Mouse (Mus musculus): ENCODE measurements around the gene Phb2. TPM values are rescaled to one million over a fixed set of nuclear protein-coding genes. Genes with fewer than 3 reads are reported as not detected.

Phb2 gene
- polyA plus RNA-seq, 1 experiment = 47.6 TPM

DNA sequence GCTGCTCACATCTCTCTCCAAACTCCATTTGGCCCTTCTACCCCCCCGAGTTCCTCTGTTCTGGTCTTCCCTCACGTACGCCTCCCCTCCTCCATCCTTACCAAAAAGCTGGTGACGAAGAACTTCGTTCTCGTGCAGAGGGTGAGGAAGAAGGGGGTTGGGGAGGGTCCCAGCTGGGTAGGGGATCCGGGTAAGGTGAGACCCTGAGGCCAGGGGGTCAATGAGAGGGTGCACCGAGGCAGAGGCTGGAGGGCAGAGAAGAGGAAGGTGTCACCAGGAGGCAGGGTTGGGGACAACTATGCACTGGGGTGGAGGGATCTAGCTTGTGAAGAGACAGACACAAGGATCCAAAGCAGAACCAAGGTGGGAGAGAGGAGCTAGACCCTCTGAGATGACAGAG, 31.5 kb downstream of the Phb2 start:
- Histone ChIP-seq H3K27ac (ENCODE audit: control insufficient read depth, insufficient read depth, low read depth, low read length) (no peak overlapping the region), H3K4me1 (ENCODE audit: control insufficient read depth, insufficient read depth, low read length) (peaks cover 26% of the 10 kb centered on the region), H3K36me3 (ENCODE audit: control insufficient read depth, insufficient read depth, low read length) (no peaks in the 10 kb centered on the region), H3K27me3 (ENCODE audit: control insufficient read depth, insufficient read depth, low read length) (no peaks in the 10 kb centered on the region), H3K4me3 (ENCODE audit: control insufficient read depth, low read depth, low read length) (no peak overlapping the region)
- no peak for TF ChIP-seq CTCF (IDR thresholded peaks at IDR 0.05; ENCODE audit: control insufficient read depth, insufficient read depth, insufficient replicate concordance, low read depth, low read length)
- no peak for TF ChIP-seq POLR2A (IDR thresholded peaks at IDR 0.05; ENCODE audit: control insufficient read depth, low read depth, low read length)

DNA sequence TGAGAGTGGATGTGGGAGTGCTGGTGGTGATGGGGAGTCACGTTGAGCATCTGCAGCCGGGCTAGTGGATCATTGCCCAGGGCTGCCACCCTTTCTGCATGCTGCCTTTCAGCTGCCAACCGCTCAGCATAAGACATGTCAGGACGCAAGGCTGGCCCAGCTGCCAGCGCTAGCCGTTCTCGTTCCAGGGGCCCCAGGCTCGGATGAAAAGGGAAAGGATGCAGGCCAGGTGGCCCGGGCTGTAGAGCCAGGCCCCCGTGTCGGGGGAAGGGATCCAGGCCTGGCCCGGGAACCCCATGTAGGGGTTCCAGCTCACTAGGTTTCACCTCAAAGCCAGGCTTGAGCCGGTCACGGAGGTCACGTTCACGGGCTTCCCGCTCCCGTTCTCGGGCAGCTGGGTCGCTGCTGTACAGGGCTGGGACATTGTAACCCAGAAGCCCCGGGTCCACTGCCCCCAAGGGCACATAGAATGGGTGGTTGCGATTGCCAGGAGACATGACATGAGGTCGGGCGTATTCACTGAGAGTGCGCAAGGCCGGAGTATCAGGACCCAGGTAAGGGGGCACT, 32.7 kb downstream of the Phb2 start:
- H3K4me3 ChIP-seq (ENCODE audit: control insufficient read depth, low read depth, low read length) = peak overlapping the region; percentile 85
- H3K27me3 ChIP-seq (ENCODE audit: control insufficient read depth, insufficient read depth, low read length) = no peaks in the 10 kb centered on the region
- no peaks in the 10 kb centered on the region for H3K36me3 ChIP-seq (ENCODE audit: control insufficient read depth, insufficient read depth, low read length)
- peak overlapping the region; percentile 50 for H3K27ac ChIP-seq (ENCODE audit: control insufficient read depth, insufficient read depth, low read depth, low read length)
- H3K4me1 ChIP-seq (ENCODE audit: control insufficient read depth, insufficient read depth, low read length) = peaks cover 26% of the 10 kb centered on the region
- no peak for TF ChIP-seq CTCF (IDR thresholded peaks at IDR 0.05; ENCODE audit: control insufficient read depth, insufficient read depth, insufficient replicate concordance, low read depth, low read length)
- no peak for TF ChIP-seq POLR2A (IDR thresholded peaks at IDR 0.05; ENCODE audit: control insufficient read depth, low read depth, low read length)

DNA sequence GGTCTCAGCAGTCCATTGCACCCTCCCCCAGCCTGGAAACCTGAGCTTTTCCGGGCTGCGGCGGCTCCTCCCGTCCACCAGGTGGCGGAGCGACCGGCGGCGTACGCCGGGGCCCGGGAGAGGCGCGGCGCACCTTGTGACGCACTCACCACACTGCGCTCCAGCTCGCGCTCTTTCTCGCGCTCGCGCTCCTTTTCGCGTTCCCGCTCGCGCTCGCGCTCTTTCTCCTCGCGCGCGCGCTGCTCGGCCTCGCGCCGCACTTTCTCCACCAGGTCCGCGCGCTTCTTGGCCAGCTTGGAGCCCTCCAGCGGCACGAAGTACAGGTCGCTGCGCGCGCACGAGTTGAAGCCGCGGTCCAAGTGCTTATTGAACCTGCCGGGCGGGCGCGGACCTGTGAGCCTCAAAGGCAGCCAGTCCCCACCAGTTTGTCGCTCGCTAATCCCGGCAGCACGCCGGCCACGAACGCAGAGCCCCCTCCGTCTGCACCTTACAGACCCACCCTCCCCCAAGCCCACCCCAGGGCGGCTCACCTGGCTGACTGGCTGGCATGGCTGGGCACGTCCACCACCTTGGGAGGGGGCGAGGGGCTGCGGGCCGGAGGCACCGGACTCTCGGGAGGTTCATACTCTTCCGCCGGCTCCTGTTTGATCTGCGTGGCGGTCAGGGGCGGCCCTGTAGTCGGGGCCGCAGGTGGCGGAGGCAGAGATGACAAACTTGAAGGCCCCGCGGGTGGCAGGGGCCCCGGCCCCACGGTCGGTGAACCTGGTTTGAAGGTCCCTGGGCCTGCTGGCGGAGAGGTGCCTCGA, 33.6 kb downstream of the Phb2 start:
- no peaks in the 10 kb centered on the region for H3K27me3 ChIP-seq (ENCODE audit: control insufficient read depth, insufficient read depth, low read length)
- H3K4me1 ChIP-seq (ENCODE audit: control insufficient read depth, insufficient read depth, low read length) = peaks cover 20% of the 10 kb centered on the region
- TF ChIP-seq POLR2A (IDR thresholded peaks at IDR 0.05; ENCODE audit: control insufficient read depth, low read depth, low read length) (peak; percentile 47), CTCF (IDR thresholded peaks at IDR 0.05; ENCODE audit: control insufficient read depth, insufficient read depth, insufficient replicate concordance, low read depth, low read length) (peak; percentile 74; the same call in 1 of the 2 replicates)
- H3K36me3 ChIP-seq (ENCODE audit: control insufficient read depth, insufficient read depth, low read length) = no peaks in the 10 kb centered on the region
- peak overlapping the region; percentile 59 for H3K27ac ChIP-seq (ENCODE audit: control insufficient read depth, insufficient read depth, low read depth, low read length)
- H3K4me3 ChIP-seq (ENCODE audit: control insufficient read depth, low read depth, low read length) = peak overlapping the region; percentile 85

DNA sequence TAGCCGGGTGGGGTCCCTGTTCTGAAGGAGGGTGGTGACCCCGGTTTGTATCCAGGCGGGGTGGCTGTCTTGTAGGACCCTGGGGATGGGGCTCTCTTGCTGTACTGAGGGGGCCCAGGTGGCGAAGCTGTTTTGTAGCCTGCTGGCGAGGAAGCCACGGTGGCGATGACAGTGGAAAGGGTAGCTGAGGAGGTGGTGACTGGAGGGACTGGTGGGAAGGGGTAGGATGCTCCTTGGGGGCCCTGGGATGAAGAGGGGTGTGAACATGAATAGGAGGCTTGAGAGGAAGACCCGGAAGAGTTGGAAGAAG, 34.1 kb downstream of the Phb2 start:
- H3K4me3 ChIP-seq (ENCODE audit: control insufficient read depth, low read depth, low read length) = peak overlapping the region; percentile 85
- H3K27ac ChIP-seq (ENCODE audit: control insufficient read depth, insufficient read depth, low read depth, low read length) = no peak overlapping the region
- H3K27me3 ChIP-seq (ENCODE audit: control insufficient read depth, insufficient read depth, low read length) = no peaks in the 10 kb centered on the region
- H3K4me1 ChIP-seq (ENCODE audit: control insufficient read depth, insufficient read depth, low read length) = peaks cover 20% of the 10 kb centered on the region
- TF ChIP-seq POLR2A (IDR thresholded peaks at IDR 0.05; ENCODE audit: control insufficient read depth, low read depth, low read length) (no peak), CTCF (IDR thresholded peaks at IDR 0.05; ENCODE audit: control insufficient read depth, insufficient read depth, insufficient replicate concordance, low read depth, low read length) (no peak)
- no peaks in the 10 kb centered on the region for H3K36me3 ChIP-seq (ENCODE audit: control insufficient read depth, insufficient read depth, low read length)

DNA sequence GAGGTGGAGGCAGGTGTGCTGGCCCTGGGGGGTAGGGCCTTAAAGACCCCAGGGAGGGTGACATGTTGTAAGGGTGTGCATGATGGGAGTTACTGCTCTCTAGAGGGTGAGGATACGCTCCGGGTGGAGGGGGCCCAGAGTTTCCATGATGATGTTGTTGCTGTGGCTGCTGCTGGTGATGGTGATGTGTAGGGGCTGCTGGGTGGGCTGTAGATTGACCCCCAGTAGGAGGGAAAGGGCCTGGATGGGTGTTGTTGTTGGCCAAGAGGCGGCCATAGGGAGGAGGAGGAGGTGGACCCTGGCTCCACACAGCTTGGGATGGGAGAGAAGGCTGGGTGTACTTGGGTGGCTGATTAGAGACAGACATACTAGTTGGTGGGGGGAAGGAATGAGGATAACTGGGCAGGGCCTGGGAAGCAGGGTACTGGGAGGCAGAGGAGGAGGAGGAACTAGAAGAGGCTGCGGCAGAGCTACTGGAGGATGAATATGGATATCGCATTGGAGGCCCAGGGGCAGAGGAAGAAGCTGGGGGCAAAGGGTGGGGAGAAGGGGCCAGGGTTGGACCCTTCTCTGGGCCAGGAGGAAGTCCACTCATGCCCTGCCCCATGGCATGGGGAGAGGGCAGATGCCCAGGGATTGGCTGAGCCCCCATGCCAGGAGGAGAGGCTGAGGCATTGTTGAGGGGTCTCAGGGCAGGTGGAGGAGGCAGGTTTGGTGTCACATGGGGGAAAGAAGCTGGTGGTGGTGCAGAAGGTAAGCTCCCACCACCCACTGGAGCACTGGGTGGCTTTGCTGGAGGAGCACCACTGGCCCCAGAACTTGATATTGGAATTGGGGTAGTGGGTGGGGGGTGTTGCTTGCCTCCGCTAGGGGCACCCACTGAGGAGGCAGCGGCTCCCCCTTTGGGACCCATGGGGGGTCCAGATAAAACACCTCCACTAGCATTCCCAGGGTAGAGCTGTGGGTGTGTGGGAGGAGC, 34.8 kb downstream of the Phb2 start:
- Histone ChIP-seq H3K27ac (ENCODE audit: control insufficient read depth, insufficient read depth, low read depth, low read length) (no peak overlapping the region), H3K4me3 (ENCODE audit: control insufficient read depth, low read depth, low read length) (no peak overlapping the region), H3K27me3 (ENCODE audit: control insufficient read depth, insufficient read depth, low read length) (no peaks in the 10 kb centered on the region), H3K36me3 (ENCODE audit: control insufficient read depth, insufficient read depth, low read length) (no peaks in the 10 kb centered on the region), H3K4me1 (ENCODE audit: control insufficient read depth, insufficient read depth, low read length) (peaks cover 18% of the 10 kb centered on the region)
- TF ChIP-seq POLR2A (IDR thresholded peaks at IDR 0.05; ENCODE audit: control insufficient read depth, low read depth, low read length) (no peak), CTCF (IDR thresholded peaks at IDR 0.05; ENCODE audit: control insufficient read depth, insufficient read depth, insufficient replicate concordance, low read depth, low read length) (no peak)

DNA sequence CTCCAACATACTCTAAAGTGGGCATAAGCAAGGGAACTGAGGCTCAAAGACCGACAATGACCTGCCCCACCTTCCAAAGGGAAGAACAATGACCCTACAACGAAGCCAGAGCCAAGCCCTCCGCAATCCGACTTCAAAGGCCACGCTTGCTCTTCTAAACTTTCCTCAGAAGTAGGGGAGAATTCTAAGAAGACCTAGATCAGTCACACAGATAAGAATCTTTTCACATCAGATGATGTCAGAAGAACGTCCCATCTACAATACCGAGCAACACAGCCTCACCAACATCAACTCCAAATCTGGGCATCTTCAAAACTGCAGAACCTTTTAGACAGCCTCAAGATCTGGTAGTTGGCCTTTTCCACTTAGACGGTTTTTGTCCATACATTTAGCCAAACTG, 38.3 kb downstream of the Phb2 start:
- Histone ChIP-seq H3K36me3 (ENCODE audit: control insufficient read depth, insufficient read depth, low read length) (no peaks in the 10 kb centered on the region), H3K27ac (ENCODE audit: control insufficient read depth, insufficient read depth, low read depth, low read length) (no peak overlapping the region), H3K4me3 (ENCODE audit: control insufficient read depth, low read depth, low read length) (no peak overlapping the region), H3K27me3 (ENCODE audit: control insufficient read depth, insufficient read depth, low read length) (no peaks in the 10 kb centered on the region), H3K4me1 (ENCODE audit: control insufficient read depth, insufficient read depth, low read length) (peaks cover 12% of the 10 kb centered on the region)
- no peak for TF ChIP-seq POLR2A (IDR thresholded peaks at IDR 0.05; ENCODE audit: control insufficient read depth, low read depth, low read length)
- no peak for TF ChIP-seq CTCF (IDR thresholded peaks at IDR 0.05; ENCODE audit: control insufficient read depth, insufficient read depth, insufficient replicate concordance, low read depth, low read length)

DNA sequence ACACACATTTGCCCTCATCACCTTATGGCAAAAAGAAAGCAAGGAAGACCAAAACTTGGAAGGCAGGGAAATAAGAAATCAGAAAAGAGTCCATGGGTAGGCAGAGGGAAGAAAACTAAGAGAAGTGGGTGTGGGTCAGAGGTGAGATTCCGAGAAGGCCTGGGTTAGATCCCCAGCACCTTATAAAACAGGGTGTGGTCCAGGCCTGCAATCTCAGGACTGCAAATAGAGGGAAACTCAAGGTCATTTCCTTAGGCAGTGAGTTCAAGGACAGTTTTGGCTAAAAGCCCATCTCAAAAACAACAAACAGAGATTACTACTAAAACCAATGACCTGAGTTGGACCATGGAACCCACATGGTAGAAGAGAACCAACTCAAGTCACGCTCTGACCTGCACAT, 41.7 kb downstream of the Phb2 start:
- Histone ChIP-seq H3K27ac (ENCODE audit: control insufficient read depth, insufficient read depth, low read depth, low read length) (no peak overlapping the region), H3K4me3 (ENCODE audit: control insufficient read depth, low read depth, low read length) (no peak overlapping the region)
- no peak for TF ChIP-seq CTCF (IDR thresholded peaks at IDR 0.05; ENCODE audit: control insufficient read depth, insufficient read depth, insufficient replicate concordance, low read depth, low read length)
- no peak for TF ChIP-seq POLR2A (IDR thresholded peaks at IDR 0.05; ENCODE audit: control insufficient read depth, low read depth, low read length)

More for the DNA sequence above, 41.7 kb downstream of the Phb2 start:
- peaks cover 10% of the 10 kb centered on the region for H3K4me1 ChIP-seq (ENCODE audit: control insufficient read depth, insufficient read depth, low read length)
- no peaks in the 10 kb centered on the region for H3K36me3 ChIP-seq (ENCODE audit: control insufficient read depth, insufficient read depth, low read length)
- no peaks in the 10 kb centered on the region; the same call in 1 of the 2 replicates for H3K27me3 ChIP-seq (ENCODE audit: control insufficient read depth, insufficient read depth, low read length)
